Mouse (Mus musculus): ENCODE results near the gene Pcyt1b.

Pcyt1b gene

GRCm38 (mm10) chrX:93732975-93733748, 78.5 kb downstream of the Pcyt1b start:
- DNase-seq, result no peak

- no peak for DNase-seq
Observed at GRCm38 (mm10) chrX:93749165-93749564, 94.5 kb downstream of the Pcyt1b start.

- no peak for DNase-seq
Observed at GRCm38 (mm10) chrX:93750566-93750965, 95.9 kb downstream of the Pcyt1b start.

- DNase-seq, result no peak
Observed at GRCm38 (mm10) chrX:93755210-93755842, 100.7 kb downstream of the Pcyt1b start.

GRCm38 (mm10) chrX:93756867-93757455, 102.3 kb downstream of the Pcyt1b start:
- no peak for DNase-seq

GRCm38 (mm10) chrX:93760770-93761169, 106.1 kb downstream of the Pcyt1b start:
- DNase-seq, result no peak

- no peak for DNase-seq
Observed at GRCm38 (mm10) chrX:93789562-93789961, 134.9 kb downstream of the Pcyt1b start.

- DNase-seq, result peak; percentile 8
Observed at GRCm38 (mm10) chrX:93793168-93793567, 138.5 kb downstream of the Pcyt1b start.

Data from embryo, embryonic 11 days (tissue).